Mouse (Mus musculus): ENCODE measurements at regions not wholly inside any gene's neighbourhood (a gene's known extent, or its start where the extent isn't known, plus 50 kb on each side); places are given as distances from the start of the nearest gene placed in this dataset.

DNA sequence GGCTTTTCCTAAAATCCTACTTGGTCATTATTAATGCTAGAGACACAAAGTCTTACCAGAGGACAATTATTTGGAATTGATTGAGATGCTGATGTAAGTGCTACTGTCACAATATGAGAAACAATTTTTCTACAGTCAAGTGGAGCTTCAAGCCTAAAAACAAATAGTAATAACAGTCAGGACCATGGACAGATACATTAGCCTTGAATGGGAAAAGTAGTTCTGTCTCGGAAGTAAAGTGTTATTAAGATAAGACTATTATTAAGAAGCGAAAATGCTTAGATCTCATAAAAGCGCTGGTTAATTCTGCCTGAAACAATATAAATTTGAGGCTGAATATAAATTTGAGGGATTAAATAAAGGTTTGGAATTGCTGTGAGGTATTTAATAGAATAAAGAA, 473.1 kb downstream of the Cenpc1 start:
- TF ChIP-seq CTCF (IDR thresholded peaks at IDR 0.05; ENCODE audit: low read depth, low read length) (no peak), POLR2A (IDR thresholded peaks at IDR 0.05; ENCODE audit: extremely low read depth, insufficient read depth, low read length) (no peak)

All from liver, adult 2 months (tissue).